Mouse (Mus musculus): ENCODE data around the gene Dlgap1.
"Not testable (repeated sequence)": the region's sequence is repeated elsewhere in the genome, so short reads cannot be mapped to it uniquely, and the experiment has no call there.

The Dlgap1 gene

DNA sequence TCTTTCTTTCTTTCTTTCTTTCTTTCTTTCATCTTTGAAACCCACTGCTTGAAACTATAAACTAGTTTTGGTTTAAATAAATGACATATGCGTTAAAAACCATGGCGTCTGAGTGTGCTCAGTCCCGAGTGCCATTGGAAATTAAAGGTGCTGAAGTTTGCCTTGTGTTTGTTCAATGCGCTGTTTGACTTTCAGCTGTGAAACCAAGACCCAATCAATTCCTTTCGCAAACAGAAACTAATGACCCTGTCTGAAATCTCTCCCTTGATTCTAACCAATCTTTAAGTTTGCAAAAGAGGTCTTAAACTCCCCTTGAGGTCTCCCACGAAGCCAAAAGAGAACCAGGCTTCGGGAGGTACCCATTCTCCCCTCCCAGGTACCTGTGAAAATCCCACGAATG lies 854.2 kb downstream of the Dlgap1 start:
- no peak for DNase-seq

DNA sequence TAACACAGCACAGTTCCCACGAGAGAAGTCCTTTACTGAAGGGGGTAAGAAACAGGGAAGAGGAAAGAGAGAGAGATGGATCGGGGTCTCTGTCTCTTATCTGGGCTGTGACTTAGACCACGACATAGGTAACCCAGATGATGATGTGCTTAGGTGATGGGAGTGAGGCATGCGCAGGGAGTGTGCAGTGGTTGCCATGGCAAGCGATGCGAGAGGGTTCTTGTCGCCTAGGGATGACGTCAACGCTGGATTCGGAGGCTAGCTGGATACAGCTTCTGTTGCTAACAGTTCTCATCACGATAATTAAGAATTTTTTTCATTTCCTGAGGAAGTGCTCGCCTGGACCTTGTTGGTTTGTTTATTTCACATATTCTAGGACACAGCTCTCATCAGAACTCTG lies 857.4 kb downstream of the Dlgap1 start:
- DNase-seq = no peak

- not testable (repeated sequence) for DNase-seq
These were observed 858.7 kb downstream of the Dlgap1 start for GRCm38 (mm10) chr17:70827463-70828179.

- no peak for DNase-seq
These were observed 859.3 kb downstream of the Dlgap1 start for GRCm38 (mm10) chr17:70828180-70828528.

GRCm38 (mm10) chr17:70828569-70828968 lies 859.7 kb downstream of the Dlgap1 start:
- no peak for DNase-seq

DNA sequence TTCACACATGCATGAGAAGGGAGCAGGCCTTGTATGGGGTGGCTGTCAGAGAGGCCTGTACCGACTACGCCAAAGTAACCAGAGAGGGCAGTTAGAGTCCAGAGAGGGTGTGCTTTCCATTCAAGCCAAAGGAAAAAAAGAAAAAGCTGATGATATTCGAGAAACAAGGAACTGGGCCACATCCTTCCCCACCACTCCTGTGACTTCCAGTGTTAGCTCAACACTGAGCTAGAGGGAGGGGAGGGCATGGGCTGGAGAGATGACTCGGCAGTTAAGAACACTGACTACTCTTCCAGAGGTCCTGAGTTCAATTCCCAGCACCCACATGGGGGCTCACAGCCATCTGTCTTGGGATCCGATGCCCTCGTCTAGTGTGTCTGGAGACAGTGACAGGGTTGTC lies 860.3 kb downstream of the Dlgap1 start:
- DNase-seq = no peak

DNA sequence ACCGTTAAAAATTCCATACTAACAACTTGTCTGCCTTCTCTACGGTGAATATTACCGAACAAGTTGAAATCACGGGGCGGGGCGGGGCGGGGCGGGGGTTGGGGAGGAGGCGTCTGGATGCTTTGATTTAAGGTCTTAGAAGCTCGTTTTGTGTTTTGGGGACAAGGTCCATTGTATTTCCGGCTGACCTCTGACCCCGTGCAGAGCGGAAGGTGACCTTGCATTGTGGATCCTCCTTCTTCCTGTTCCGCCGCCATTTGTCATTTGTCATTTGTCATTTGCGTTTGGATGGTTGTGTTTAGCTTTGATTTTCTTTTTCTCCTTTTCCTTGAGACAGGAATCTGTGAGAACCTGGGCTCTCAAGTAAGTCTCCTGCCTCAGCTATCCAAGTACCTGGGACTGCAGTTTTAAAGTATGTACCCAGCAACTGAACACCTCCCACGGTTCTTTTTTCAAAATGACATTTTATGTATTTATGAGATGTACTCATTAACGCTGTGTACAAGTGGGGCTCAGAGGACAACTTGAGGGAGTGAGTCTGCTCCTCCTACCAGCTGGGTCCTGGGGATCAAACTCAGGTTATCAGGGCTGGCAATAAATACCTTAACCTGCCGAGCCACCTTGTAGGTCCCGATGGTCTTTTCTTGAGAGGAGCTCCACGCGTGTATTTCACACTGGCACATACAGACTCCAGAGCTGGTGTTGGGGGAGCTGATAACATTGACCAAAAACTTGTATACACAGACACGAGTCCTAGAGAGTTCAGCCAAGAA lies 861.3 kb downstream of the Dlgap1 start:
- no peak for DNase-seq

GRCm38 (mm10) chr17:70831591-70831990 lies 862.7 kb downstream of the Dlgap1 start:
- DNase-seq = no peak

GRCm38 (mm10) chr17:70832544-70832943 lies 863.7 kb downstream of the Dlgap1 start:
- no peak for DNase-seq

GRCm38 (mm10) chr17:70834430-70834965 lies 865.6 kb downstream of the Dlgap1 start:
- DNase-seq = peak; percentile 59

GRCm38 (mm10) chr17:70835071-70835790 lies 866.4 kb downstream of the Dlgap1 start:
- DNase-seq = no peak

DNA sequence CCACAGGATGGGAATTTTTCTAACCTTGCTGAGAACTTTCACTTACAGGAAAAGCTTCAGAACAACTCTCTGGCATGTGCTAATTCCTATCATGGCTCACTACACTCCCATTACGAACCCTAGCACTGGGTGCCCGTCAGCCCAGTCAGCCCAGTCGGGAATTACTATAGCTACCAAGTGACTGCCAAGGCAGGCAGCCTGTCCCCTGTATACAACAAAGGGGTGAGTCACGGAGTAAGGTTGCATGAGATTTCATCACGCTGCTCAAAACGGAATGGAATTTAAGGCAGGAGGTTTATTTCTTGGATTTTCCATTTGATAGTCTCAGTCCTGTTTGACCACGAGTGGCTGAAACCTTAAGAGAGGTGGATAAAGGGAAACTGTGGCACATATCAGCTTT lies 867.9 kb downstream of the Dlgap1 start:
- peak; percentile 21 for DNase-seq

DNA sequence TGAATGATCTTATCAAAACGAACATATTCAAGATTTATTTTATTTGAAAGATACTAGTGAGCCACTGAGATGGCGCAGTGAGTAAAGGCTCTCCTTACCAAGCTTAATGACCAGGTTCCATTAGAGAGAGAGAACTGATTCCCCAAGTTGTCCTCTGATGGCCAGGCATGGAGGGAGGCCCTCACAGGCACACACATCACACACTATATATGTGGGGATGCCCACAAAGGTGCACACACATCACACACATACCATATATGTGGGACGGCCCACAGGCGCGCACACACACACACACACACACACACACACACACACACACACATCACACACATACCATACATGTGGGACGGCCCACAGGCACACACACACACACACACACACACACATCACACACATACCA lies 868.6 kb downstream of the Dlgap1 start:
- not testable (repeated sequence) for DNase-seq

- DNase-seq = no peak
These were observed 869.2 kb downstream of the Dlgap1 start for GRCm38 (mm10) chr17:70838031-70838430.

GRCm38 (mm10) chr17:70838533-70838932 lies 869.7 kb downstream of the Dlgap1 start:
- no peak for DNase-seq

GRCm38 (mm10) chr17:70843252-70843651 lies 874.4 kb downstream of the Dlgap1 start:
- peak; percentile 25 for DNase-seq

DNA sequence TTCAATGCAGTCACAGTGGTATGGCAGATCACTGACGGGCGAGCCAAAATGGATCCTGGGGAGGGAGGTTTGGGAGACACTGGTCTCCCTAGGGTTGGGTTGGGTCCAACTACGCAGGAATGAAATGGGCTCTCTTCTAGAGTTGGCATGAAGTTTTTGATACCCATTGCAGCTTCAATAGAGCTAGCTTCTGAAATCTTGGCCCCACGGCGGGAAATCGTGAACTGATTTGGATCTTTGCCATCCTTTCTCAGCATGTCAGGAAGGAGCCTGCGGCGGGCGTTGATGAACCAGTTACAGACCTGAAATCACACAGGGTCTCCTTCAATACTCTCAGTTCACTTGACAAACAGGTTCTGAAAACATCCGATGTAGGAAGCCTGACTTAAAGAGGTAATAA lies 876.1 kb downstream of the Dlgap1 start:
- DNase-seq = peak; percentile 41

GRCm38 (mm10) chr17:70845543-70845942 lies 876.7 kb downstream of the Dlgap1 start:
- DNase-seq = peak; percentile 61

GRCm38 (mm10) chr17:70846111-70846644 lies 877.3 kb downstream of the Dlgap1 start:
- DNase-seq = no peak

- DNase-seq = peak; percentile 74
These were observed 878.2 kb downstream of the Dlgap1 start for GRCm38 (mm10) chr17:70847086-70847485.

- DNase-seq = peak; percentile 32
These were observed 879.1 kb downstream of the Dlgap1 start for GRCm38 (mm10) chr17:70847751-70848510.
